Comparison of ENCODE assay signal across 16 mouse cellular contexts in the genomic region with DNA sequence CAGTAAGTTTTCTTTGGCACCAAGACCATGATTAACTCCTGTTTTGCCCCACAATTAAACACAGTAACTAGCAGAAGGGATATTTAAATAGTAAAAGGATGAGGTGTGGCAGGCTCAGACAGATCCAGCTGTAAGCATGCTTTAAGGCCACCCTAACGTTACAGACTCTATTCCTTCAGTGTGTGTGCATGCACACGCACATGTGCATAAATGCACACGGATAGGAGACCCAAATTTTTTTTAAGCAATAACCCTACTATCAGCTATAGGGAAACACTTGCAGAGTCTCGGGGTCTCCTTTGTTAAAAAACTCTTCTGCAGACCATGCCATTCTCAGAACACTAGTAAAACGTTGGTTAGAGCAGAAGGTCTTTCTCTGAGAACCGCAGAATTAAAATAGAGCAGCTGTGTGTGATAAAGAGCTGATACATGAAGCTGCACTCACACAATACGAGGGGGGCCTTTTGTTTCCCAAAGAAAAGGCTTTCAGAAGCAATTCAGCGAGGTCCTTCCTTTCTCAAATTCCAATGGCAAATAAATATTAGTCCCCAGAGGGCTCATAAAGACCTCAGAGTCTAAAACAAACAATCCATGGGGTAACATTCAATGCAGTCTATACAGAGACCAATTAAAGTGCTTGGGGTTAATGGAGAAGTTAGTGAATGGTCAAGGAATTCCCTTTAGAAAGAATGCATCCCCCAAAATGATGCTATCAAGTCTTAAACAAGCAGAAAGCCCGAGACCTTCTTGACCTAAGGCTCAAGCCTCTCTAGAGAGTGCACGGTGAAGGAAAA.
DNase-seq lines count a peak whose midpoint lies in the region; ATAC-seq and TF ChIP-seq lines count a peak whose summit lies in the region.
"Had no signal": no experiment of that assay in that cellular context is flagged by ENCODE, and none has a peak within 500 bp of the region (broad histone marks: within the 10 kb centered on the region; RNA-seq: fewer than 3 reads in every experiment).

No protein-coding gene starts in this region.

- intact Hi-C loops in heart, postnatal 14 days (cut with DNase I) = no loop called here
- intact Hi-C loops in left cerebral cortex, postnatal 14 days (cut with DNase I) = no loop called here

- H3K27ac ChIP-seq in heart, postnatal 0 days (ENCODE audit: low read depth) = peak overlapping the region; percentile 71
- peak overlapping the region; percentile 64; the same call in 1 of the 2 replicates for H3K27ac ChIP-seq in midbrain, embryonic 10.5 days (replicated peaks)
- H3K27ac ChIP-seq in midbrain, embryonic 16.5 days (ENCODE audit: low read length) = no peak overlapping the region
- H3K27ac ChIP-seq: intestine, embryonic 15.5 days; lung, embryonic 15.5 days; neural tube, embryonic 13.5 days had no signal

- no peak for DNase-seq in heart, postnatal 0 days (ENCODE audit: low spot score)
- no peak for DNase-seq in heart, postnatal 14 days
- DNase-seq in midbrain, embryonic 10.5 days (ENCODE audit: low spot score) = no peak
- DNase-seq in embryo, embryonic 9.5 days (ENCODE audit: extremely low spot score) = peak; percentile 48
- peak; percentile 15 for DNase-seq in kidney, postnatal 10 days
- no peak for DNase-seq in cerebellum, adult 9-10 months
- DNase-seq in left cerebral cortex, postnatal 14 days (ENCODE audit: low spot score in 2 of 2) = no peak
- DNase-seq: cerebellum, adult 9-11 months; heart, adult 18-20 months; left cerebral cortex, postnatal 4 days; thymus, adult 18-20 months had no signal

- no peak for ATAC-seq in heart, postnatal 0 days (ENCODE audit: insufficient read depth, low read depth)
- ATAC-seq in midbrain, embryonic 16.5 days = no peak
- ATAC-seq: intestine, embryonic 15.5 days had no signal

- H3K4me1 ChIP-seq in heart, postnatal 0 days (ENCODE audit: control insufficient read depth, insufficient read depth) = peaks cover 14% of the 10 kb centered on the region
- H3K4me1 ChIP-seq in midbrain, embryonic 10.5 days = peaks cover 18% of the 10 kb centered on the region
- H3K4me1 ChIP-seq in midbrain, embryonic 16.5 days (ENCODE audit: control insufficient read depth, insufficient read depth, low read length) = peaks cover 3% of the 10 kb centered on the region; the same call in 1 of the 2 replicates
- H3K4me1 ChIP-seq: intestine, embryonic 15.5 days; lung, embryonic 15.5 days; megakaryocyte, embryonic 14.5 days had no signal

- no peaks in the 10 kb centered on the region for H3K36me3 ChIP-seq in heart, postnatal 0 days (replicated peaks; ENCODE audit: control insufficient read depth, insufficient read depth, low read length)
- H3K36me3 ChIP-seq in midbrain, embryonic 10.5 days = no peaks in the 10 kb centered on the region
- H3K36me3 ChIP-seq in midbrain, embryonic 16.5 days (ENCODE audit: control insufficient read depth, insufficient read depth, low read length) = no peaks in the 10 kb centered on the region
- H3K36me3 ChIP-seq: intestine, embryonic 15.5 days; lung, embryonic 15.5 days; neural tube, embryonic 13.5 days had no signal

- WGBS in heart, postnatal 0 days = 49% methylated on average over 10 of the region's 10 CpGs
- 22% methylated on average over 10 of the region's 10 CpGs for WGBS in midbrain, embryonic 10.5 days
- WGBS in midbrain, embryonic 16.5 days = 21% methylated on average over 10 of the region's 10 CpGs

- no peaks in the 10 kb centered on the region for H3K27me3 ChIP-seq in heart, postnatal 0 days (ENCODE audit: control insufficient read depth, insufficient read depth, low read length)
- peaks cover 43% of the 10 kb centered on the region for H3K27me3 ChIP-seq in midbrain, embryonic 10.5 days (ENCODE audit: low read depth, poor library complexity, severe bottlenecking)
- H3K27me3 ChIP-seq in midbrain, embryonic 16.5 days (ENCODE audit: control insufficient read depth, insufficient read depth, low read depth, low read length) = no peaks in the 10 kb centered on the region
- H3K27me3 ChIP-seq: intestine, embryonic 15.5 days; lung, embryonic 15.5 days; megakaryocyte, embryonic 14.5 days had no signal

- H3K9me3 ChIP-seq in heart, postnatal 0 days (replicated peaks; ENCODE audit: control insufficient read depth, low read length) = no peaks in the 10 kb centered on the region
- no peaks in the 10 kb centered on the region; the same call in 1 of the 2 replicates for H3K9me3 ChIP-seq in midbrain, embryonic 10.5 days (replicated peaks)
- no peaks in the 10 kb centered on the region for H3K9me3 ChIP-seq in midbrain, embryonic 16.5 days (replicated peaks; ENCODE audit: control insufficient read depth, low read length, poor library complexity, severe bottlenecking)
- H3K9me3 ChIP-seq: intestine, embryonic 15.5 days; lung, embryonic 15.5 days; neural tube, embryonic 13.5 days had no signal

- no peak for TF ChIP-seq CTCF in heart, postnatal 0 days (IDR thresholded peaks at IDR 0.05; ENCODE audit: low read depth)

- H3K9ac ChIP-seq in heart, postnatal 0 days (replicated peaks; ENCODE audit: low read depth, low read length) = no peak overlapping the region
- no peak overlapping the region for H3K9ac ChIP-seq in midbrain, embryonic 16.5 days (ENCODE audit: low read depth, low read length)
- H3K9ac ChIP-seq: intestine, embryonic 15.5 days; lung, embryonic 15.5 days; neural tube, embryonic 13.5 days had no signal

- H3K4me2 ChIP-seq in heart, postnatal 0 days (ENCODE audit: low read depth, low read length) = no peak overlapping the region
- no peak overlapping the region for H3K4me2 ChIP-seq in midbrain, embryonic 16.5 days (ENCODE audit: low read length)
- H3K4me2 ChIP-seq: intestine, embryonic 15.5 days; lung, embryonic 15.5 days; neural tube, embryonic 13.5 days had no signal

- H3K4me3 ChIP-seq in heart, postnatal 0 days (ENCODE audit: low read depth, low read length) = no peak overlapping the region
- H3K4me3 ChIP-seq in midbrain, embryonic 10.5 days = peak overlapping the region; percentile 11; the same call in 1 of the 2 replicates
- no peak overlapping the region for H3K4me3 ChIP-seq in midbrain, embryonic 16.5 days (ENCODE audit: low read depth, low read length)
- H3K4me3 ChIP-seq: intestine, embryonic 15.5 days; lung, embryonic 15.5 days; megakaryocyte, embryonic 14.5 days; neural tube, embryonic 13.5 days had no signal

- no peak for TF ChIP-seq EP300 in heart, postnatal 0 days (IDR thresholded peaks at IDR 0.05; ENCODE audit: low read depth)

Comparison
In these comparisons a context has a peak if more than half of its experiments do, and no peak if none do; other contexts are left out.
1. DNase-seq: peak in embryo, embryonic 9.5 days (single experiment) and kidney, postnatal 10 days (single experiment); none in heart, postnatal 0 days (single experiment), heart, postnatal 14 days (0 of 2), midbrain, embryonic 10.5 days (single experiment), cerebellum, adult 9-10 months (single experiment) and left cerebral cortex, postnatal 14 days (0 of 2).